Mouse (Mus musculus) neural tube, embryonic 13.5 days (tissue): Measurements from ENCODE around the gene Mbd5. TPM values are rescaled to one million over a fixed set of nuclear protein-coding genes. Genes with fewer than 3 reads are reported as not detected.

Experiments used
- ATAC-seq: fragments of 200-750 bp; cut with Nextera tagmentation; 2 replicates; pipeline ENCODE4 v1.8.0; 2017; ENCODE audit warnings: low read depth, mild to moderate bottlenecking, moderate TSS enrichment, moderate library complexity
- H3K27ac ChIP-seq: fragments of 300-500 bp; sonication (generic); replicated peaks from 2 replicates; pipeline ENCODE4 v1.5.1; 2015; ENCODE audit warnings: moderate library complexity, mild to moderate bottlenecking, inconsistent platforms
- H3K27me3 ChIP-seq: fragments of 300-500 bp; sonication (generic); 2 replicates; pipeline ENCODE4 v1.6.1; 2015; ENCODE audit warnings: mild to moderate bottlenecking, inconsistent platforms
- H3K36me3 ChIP-seq: fragments of 300-500 bp; sonication (generic); 2 replicates; pipeline ENCODE4 v1.6.1; 2015; ENCODE audit warnings: mild to moderate bottlenecking, inconsistent platforms
- H3K4me1 ChIP-seq: fragments of 300-500 bp; sonication (generic); replicated peaks from 2 replicates; pipeline ENCODE4 v1.6.1; 2015; ENCODE audit warnings: inconsistent platforms
- H3K4me2 ChIP-seq: fragments of 300-500 bp; sonication (generic); 2 replicates; pipeline ENCODE4 v1.6.1; 2015; ENCODE audit warnings: inconsistent platforms, mild to moderate bottlenecking, moderate library complexity
- H3K4me3 ChIP-seq: fragments of 300-500 bp; sonication (generic); 2 replicates; pipeline ENCODE4 v1.5.1; 2015; ENCODE audit warnings: mild to moderate bottlenecking, inconsistent platforms
- H3K9ac ChIP-seq: fragments of 300-500 bp; sonication (generic); 2 replicates; pipeline ENCODE4 v1.6.1; 2015; ENCODE audit warnings: moderate library complexity, mild to moderate bottlenecking, inconsistent platforms
- H3K9me3 ChIP-seq: fragments of 300-500 bp; sonication (generic); 2 replicates; pipeline ENCODE4 v1.6.1; 2016; ENCODE audit warnings: inconsistent platforms
- WGBS: fragments of 180-500 bp; shearing (Covaris S2); methylation state at CpG from one replicate; pipeline ENCODE4 v1.1.7; 2015; 5-methylcytosine and 5-hydroxymethylcytosine counted together
- polyA plus RNA-seq: library from polyadenylated mRNA; unstranded; fragments of >200 nt; fragmentation: Nextera tagmentation; extraction: Ambion mirVana; gene quantifications from 2 replicates; pipeline ENCODE4 v1.2.1, GENCODE M21; 2015

The Mbd5 gene
- polyA plus RNA-seq, 1 experiment from 2014 or later, result 41.2 TPM

- H3K36me3 ChIP-seq, result no peaks in the 10 kb centered on the region
- H3K27ac ChIP-seq, result no peak overlapping the region
- H3K4me3 ChIP-seq, result no peak overlapping the region
- no peaks in the 10 kb centered on the region for H3K4me1 ChIP-seq
- H3K9me3 ChIP-seq, result no peaks in the 10 kb centered on the region
- H3K9ac ChIP-seq, result no peak overlapping the region
- 82% methylated on average over 7 of the region's 7 CpGs for WGBS
- H3K4me2 ChIP-seq, result no peak overlapping the region
- no peak for ATAC-seq
- H3K27me3 ChIP-seq, result no peaks in the 10 kb centered on the region
Measured at GRCm38 (mm10) chr2:49358128-49358814, 409.0 kb downstream of the Mbd5 start.

DNA sequence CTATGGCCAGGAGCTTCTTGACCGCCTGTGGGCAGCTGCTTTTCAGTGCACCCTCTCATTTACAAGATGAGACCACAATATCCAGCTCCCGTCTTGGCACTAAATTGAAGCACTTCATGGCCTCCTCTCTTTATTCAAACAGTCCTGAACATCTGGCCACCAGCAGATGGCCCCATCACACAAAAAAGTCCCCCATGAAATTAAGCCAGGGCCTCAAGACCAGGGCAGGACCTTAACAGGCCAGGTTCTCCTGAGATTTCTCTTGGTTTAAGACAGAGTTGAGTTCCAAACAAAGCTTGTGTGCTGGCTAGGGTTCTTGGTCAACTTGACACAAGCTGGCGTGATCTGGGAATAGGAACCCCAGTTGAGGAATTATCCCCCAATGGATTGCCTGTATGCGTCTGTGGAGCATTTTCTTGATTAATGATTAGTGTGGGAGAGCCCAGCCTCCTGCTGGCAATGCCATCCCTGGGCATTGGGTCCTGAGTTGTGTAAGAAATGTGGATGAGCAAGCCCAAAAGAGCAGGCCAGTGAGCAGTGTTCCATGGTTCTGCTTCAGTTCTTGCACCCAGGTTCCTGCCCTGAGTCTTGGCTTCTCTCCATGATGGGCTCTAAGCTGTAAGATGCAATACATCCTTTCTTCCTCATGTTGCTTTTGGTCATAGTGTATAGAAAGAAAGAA is 409.7 kb downstream of the Mbd5 start:
- ATAC-seq, result no peak
- H3K4me3 ChIP-seq, result no peak overlapping the region
- H3K36me3 ChIP-seq, result no peaks in the 10 kb centered on the region
- no peak overlapping the region for H3K27ac ChIP-seq
- 56% methylated on average over 4 of the region's 4 CpGs for whole genome bisulfite sequencing
- no peak overlapping the region for H3K9ac ChIP-seq
- no peak overlapping the region for H3K4me2 ChIP-seq
- H3K27me3 ChIP-seq, result no peaks in the 10 kb centered on the region
- H3K4me1 ChIP-seq, result no peaks in the 10 kb centered on the region
- H3K9me3 ChIP-seq, result no peaks in the 10 kb centered on the region

DNA sequence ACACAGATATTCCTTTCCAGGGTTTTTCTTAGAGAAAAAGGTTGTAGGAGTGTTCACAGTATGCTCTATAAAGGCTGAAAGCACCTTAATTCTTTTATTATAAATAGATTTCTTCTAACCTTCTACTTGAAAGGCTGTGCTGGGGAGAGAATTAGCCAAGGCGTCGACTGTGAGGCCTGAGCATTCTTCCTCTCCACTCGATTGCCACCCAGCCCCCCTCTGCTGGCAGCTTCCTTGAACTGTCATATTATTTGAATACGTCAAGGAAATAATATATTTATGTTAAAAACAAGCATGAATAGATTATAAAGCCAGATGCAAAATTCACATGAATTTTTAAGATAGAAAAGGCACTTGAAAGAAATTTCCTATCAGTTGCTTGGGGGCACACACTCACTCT is 410.4 kb downstream of the Mbd5 start:
- no peak overlapping the region for H3K4me2 ChIP-seq
- H3K9me3 ChIP-seq, result no peaks in the 10 kb centered on the region
- H3K27ac ChIP-seq, result no peak overlapping the region
- H3K4me3 ChIP-seq, result no peak overlapping the region
- ATAC-seq, result no peak
- WGBS, result 78% methylated on average over 4 of the region's 4 CpGs
- H3K36me3 ChIP-seq, result no peaks in the 10 kb centered on the region
- no peaks in the 10 kb centered on the region for H3K4me1 ChIP-seq
- H3K9ac ChIP-seq, result no peak overlapping the region
- no peaks in the 10 kb centered on the region for H3K27me3 ChIP-seq

DNA sequence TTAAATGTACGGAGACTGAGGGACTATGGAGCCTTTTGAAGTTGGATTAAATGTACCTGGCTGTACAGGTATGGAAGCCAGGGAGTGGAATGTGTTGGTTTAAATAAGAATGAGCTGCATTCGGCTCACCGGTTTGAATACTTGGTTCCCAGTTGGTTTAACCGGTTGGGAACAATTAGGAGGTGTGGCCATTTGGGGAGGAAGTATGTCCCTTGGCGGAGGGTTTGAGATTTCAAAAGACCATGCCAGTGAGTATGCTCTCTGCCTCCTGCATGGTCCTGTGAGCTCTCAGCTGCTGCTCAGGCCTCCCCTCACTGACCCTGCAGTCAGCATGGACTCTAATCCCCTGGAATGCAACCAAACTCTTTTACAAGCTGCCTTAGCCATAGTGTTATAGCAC is 415.2 kb downstream of the Mbd5 start:
- H3K27me3 ChIP-seq, result no peaks in the 10 kb centered on the region
- H3K4me3 ChIP-seq, result no peak overlapping the region
- H3K9ac ChIP-seq, result no peak overlapping the region
- no peak for ATAC-seq
- H3K27ac ChIP-seq, result no peak overlapping the region
- WGBS, result 49% methylated on average over 5 of the region's 5 CpGs
- H3K9me3 ChIP-seq, result no peaks in the 10 kb centered on the region
- H3K4me1 ChIP-seq, result no peaks in the 10 kb centered on the region
- no peak overlapping the region for H3K4me2 ChIP-seq
- H3K36me3 ChIP-seq, result no peaks in the 10 kb centered on the region

DNA sequence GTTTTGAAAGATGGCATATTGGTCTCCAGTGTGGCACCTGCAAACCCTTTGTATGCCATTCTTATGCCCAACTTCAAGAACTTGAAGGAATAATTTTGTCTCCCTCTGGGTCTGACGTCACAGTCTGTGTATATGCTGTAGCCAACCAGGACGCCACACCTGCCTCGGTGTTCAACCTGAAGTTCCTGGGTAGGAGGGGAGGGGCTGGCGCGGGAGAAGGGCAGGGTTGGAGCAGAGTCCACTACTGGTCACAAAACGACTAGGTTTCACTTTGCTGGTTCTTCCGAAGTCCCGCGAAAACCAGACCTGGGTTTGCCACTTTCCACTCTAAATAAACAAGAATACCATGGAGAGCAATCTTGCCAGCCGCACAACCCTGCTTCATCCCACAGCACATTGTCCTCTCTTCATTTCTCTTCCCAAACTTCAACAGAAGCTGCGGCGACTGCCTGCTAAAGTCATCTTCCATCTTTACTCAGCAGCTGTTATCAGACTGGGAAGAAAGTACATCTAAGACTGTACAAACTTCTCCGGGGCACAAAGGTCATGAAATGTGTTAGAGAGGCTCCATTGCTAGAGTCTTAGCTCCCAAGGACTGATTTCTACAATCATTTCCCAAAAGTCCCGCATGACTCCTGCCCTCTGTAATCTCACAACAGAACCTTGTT is 417.7 kb downstream of the Mbd5 start:
- no peak overlapping the region for H3K4me2 ChIP-seq
- no peak overlapping the region for H3K9ac ChIP-seq
- H3K9me3 ChIP-seq, result no peaks in the 10 kb centered on the region
- ATAC-seq, result no peak
- H3K27me3 ChIP-seq, result no peaks in the 10 kb centered on the region
- H3K36me3 ChIP-seq, result no peaks in the 10 kb centered on the region
- no peak overlapping the region for H3K27ac ChIP-seq
- 90% methylated on average over 14 of the region's 14 CpGs for WGBS
- H3K4me3 ChIP-seq, result no peak overlapping the region
- no peaks in the 10 kb centered on the region for H3K4me1 ChIP-seq

DNA sequence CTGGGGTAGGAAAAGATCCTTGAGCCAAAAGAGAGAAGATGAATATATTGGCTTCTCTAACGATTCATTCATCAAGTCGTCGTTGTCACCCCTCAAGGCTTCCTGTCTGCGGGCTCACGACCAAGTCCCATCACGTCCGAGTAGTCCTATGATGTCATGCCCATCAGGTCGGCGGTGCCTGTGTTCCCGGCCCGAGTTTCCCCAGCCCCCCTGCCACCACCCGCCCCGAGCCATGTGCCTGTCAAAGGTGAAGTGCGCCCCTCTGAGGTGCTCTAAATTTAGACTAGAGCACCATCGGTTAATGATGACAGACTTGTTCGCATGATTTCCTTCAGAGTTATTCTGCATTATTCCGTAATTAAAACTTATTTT is 418.2 kb downstream of the Mbd5 start:
- no peak for ATAC-seq
- 72% methylated on average over 17 of the region's 17 CpGs for WGBS

DNA sequence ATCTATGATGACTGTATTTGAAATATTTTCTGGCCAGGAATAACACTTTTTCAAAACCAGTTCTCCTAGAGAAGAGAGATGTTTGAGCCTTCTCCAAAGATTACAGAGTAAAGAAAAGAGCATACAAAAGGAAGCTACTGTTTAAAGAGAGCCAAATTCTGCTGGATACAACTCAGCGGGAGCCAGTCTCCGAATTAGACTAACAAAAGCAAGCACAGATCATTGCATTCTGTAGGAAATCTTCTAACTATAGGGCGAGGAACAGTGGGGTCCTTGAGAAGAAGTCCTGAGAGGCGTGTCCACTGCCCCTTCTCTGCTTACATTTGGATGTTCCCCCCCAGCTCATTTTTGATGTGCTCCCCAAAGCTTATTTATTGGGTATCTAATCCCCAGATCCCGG is 422.3 kb downstream of the Mbd5 start:
- ATAC-seq, result no peak
- no peak overlapping the region for H3K27ac ChIP-seq
- no peak overlapping the region for H3K4me2 ChIP-seq
- no peak overlapping the region for H3K4me3 ChIP-seq
- no peaks in the 10 kb centered on the region for H3K9me3 ChIP-seq
- H3K9ac ChIP-seq, result no peak overlapping the region
- no peaks in the 10 kb centered on the region for H3K36me3 ChIP-seq
- H3K27me3 ChIP-seq, result no peaks in the 10 kb centered on the region
- no peaks in the 10 kb centered on the region for H3K4me1 ChIP-seq
- 55% methylated on average over 5 of the region's 5 CpGs for WGBS

More for the DNA sequence above, 418.2 kb downstream of the Mbd5 start:
- no peaks in the 10 kb centered on the region for H3K4me1 ChIP-seq
- no peaks in the 10 kb centered on the region for H3K36me3 ChIP-seq
- H3K4me2 ChIP-seq, result no peak overlapping the region
- H3K27ac ChIP-seq, result no peak overlapping the region
- H3K9me3 ChIP-seq, result no peaks in the 10 kb centered on the region
- no peak overlapping the region for H3K9ac ChIP-seq
- H3K4me3 ChIP-seq, result no peak overlapping the region
- no peaks in the 10 kb centered on the region for H3K27me3 ChIP-seq

GRCm38 (mm10) chr2:49372586-49372985 is 423.3 kb downstream of the Mbd5 start:
- no peak for ATAC-seq

More at GRCm38 (mm10) chr2:49372586-49372985, 423.3 kb downstream of the Mbd5 start:
- H3K27me3 ChIP-seq, result no peaks in the 10 kb centered on the region
- H3K9me3 ChIP-seq, result no peaks in the 10 kb centered on the region
- H3K9ac ChIP-seq, result no peak overlapping the region
- H3K27ac ChIP-seq, result no peak overlapping the region
- WGBS, result 68% methylated on average over 3 of the region's 3 CpGs
- no peak overlapping the region for H3K4me2 ChIP-seq
- H3K4me3 ChIP-seq, result no peak overlapping the region
- H3K4me1 ChIP-seq, result no peaks in the 10 kb centered on the region
- no peaks in the 10 kb centered on the region for H3K36me3 ChIP-seq

Other genes starting within 250 kb of the Mbd5 start
- gene Acvr2a, start 135.4 kb upstream of the Mbd5 start, polyA plus RNA-seq, result 52.7 and 58.7 TPM in 2 replicates
- gene Orc4, start 769 bp downstream of the Mbd5 start, polyA plus RNA-seq, result 108 and 110 TPM in 2 replicates